Mouse (Mus musculus): ENCODE data around the gene Olfr373. TPM values are rescaled to one million over a fixed set of nuclear protein-coding genes. Genes with fewer than 3 reads are reported as not detected.

The Olfr373 gene
- total RNA-seq (2023): under 1 TPM; 0.26 to 0.53 TPM

DNA sequence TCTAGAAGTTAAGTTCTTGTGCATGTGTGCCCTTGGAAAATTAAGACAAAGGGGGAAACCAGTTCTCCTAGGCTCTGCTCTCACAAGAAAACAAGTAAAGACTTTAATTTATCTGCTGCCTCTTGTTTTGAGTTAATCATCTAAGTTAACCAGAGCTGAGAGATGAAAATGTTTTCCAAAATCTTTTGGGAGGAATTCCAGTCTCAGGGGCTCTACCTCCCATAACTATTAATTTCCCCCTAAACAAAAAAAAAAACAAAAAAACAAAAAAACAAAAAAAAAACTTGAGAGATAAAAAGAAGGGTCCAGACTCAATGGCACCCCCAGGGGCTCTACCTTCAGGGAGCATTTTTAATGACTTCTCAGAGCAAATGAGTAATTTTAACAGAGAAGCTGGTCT lies at the start of gene Olfr373:
Gene Olfr373 (plus strand): TSS at position 301 of the 400 bp plus-strand sequence.

DNA sequence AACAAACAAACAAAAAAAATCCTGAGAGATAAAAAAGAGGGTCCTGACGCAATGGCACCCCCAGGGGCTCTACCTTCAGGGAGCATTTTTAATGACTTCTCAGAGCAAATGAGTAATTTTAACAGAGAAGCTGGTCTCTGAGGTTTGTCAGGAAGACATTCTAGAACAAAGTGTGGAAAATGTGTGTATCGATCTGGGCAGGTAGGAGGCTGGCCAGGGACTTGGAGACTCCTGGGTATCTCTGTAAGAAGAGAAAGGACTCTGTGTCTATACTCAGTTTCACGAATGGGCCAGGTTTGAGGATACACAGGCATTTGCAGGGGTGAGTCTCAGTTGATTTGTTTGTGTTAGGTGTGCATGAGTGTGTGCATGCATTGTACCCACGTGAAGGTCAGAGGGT lies 42.1 kb upstream of the Olfr373 start, which contains the start of gene Olfr372:
Gene Olfr372 (plus strand): TSS at position 301 of the 400 bp plus-strand sequence.

DNA sequence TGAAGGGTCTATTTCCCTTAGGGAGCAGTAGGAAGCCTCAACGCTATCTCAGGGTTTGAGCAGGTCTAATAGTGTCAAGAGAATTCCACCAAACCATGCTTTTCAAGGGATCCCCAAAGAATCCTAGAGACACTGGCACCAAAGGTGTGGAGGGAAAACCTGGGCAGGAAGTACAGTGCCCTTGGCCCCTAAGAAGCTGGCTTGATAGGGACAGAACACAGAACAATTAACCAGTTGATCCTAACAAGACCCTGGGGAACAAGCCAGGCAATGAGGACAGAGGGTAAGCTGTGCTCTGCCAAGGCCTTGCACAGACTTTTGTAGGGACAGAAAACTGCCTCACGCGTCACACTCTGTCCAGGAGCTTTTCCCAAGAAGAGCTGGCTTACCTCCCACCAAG lies 23.8 kb downstream of the Olfr373 start, which contains the start of gene Olfr374:
Gene Olfr374 (plus strand): TSS at position 301 of the 400 bp plus-strand sequence.

DNA sequence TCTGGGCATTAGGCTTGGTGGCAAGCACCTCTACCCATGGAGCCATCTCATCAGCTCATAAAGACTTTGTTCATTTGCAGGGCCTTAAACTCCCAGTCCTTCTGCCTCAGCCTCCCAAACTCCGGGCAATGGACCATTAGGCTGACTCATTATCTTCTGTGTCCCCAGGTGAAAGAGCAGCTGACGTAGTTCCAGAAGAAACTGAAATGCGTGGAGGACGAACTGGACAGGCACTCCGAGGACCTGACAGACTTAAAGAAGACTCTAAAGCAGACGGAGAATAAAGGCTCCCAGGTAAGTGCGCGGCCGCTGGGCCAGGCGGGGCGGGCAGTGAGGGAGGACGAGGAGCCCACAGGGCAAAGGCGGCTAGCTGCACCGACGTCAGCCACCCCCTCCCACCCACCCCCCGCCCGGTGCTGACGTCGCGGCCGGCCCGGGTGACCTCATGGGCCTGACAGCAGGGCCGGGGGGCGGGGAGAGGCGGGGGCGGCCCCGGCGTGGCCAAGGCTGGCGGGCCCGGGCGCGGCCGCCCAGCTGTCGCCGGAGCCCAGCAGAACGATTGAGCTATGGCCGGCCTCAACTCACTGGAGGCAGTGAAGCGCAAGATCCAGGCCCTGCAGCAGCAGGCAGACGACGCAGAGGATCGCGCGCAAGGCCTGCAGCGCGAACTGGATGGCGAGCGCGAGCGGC lies 51.9 kb downstream of the Olfr373 start, which contains the start of gene Tpm4:
Gene Tpm4 (plus strand): TSS at position 220 of the 690 bp plus-strand sequence.

Other genes with a start within 250 kb of the Olfr373 start
- gene Zfp709, start 201.2 kb upstream of the Olfr373 start, total RNA-seq (2023): 10 to 100 TPM; 11.8 to 15.9 TPM
- gene Zfp882, start 174.6 kb upstream of the Olfr373 start, total RNA-seq (2023): 10 to 100 TPM; 10.7 to 12.8 TPM
- 10 to 100 TPM in 1 of 2 experiments, 1 to 10 TPM in 1; 9.0 to 11.0 TPM for gene Zfp617, start 174.5 kb upstream of the Olfr373 start, total RNA-seq (2023)
- 10 to 100 TPM; 13.3 to 18.5 TPM for gene Zfp961, start 132.1 kb upstream of the Olfr373 start, total RNA-seq (2023)
- 1 to 10 TPM; 1.3 to 1.9 TPM for gene Cyp4f18, start 73.6 kb upstream of the Olfr373 start, total RNA-seq (2023)
- not detected for gene Olfr372, start 42.0 kb upstream of the Olfr373 start, total RNA-seq (2023)
- under 1 TPM; 0.15 to 0.59 TPM for gene Olfr374, start 23.9 kb downstream of the Olfr373 start, total RNA-seq (2023)
- 100 to 1,000 TPM; 140 to 169 TPM for gene Tpm4, start 51.8 kb downstream of the Olfr373 start, total RNA-seq (2023)
- 100 to 1,000 TPM; 141 to 173 TPM for gene Rab8a, start 78.0 kb downstream of the Olfr373 start, total RNA-seq (2023)
- 10 to 100 TPM; 18.3 to 20.0 TPM for gene Hsh2d, start 106.5 kb downstream of the Olfr373 start, total RNA-seq (2023)
- 1 to 10 TPM in 1 of 2 experiments, not detected in 1; 1.5 TPM for gene Cib3, start 129.7 kb downstream of the Olfr373 start, total RNA-seq (2023)
- not detected for gene Gm11034, start 130.5 kb downstream of the Olfr373 start, total RNA-seq (2023)
- gene Fam32a, start 136.6 kb downstream of the Olfr373 start, total RNA-seq (2023): 10 to 100 TPM; 54.1 to 54.9 TPM
- 100 to 1,000 TPM; 117 to 124 TPM for gene Ap1m1, start 156.8 kb downstream of the Olfr373 start, total RNA-seq (2023)
- 10 to 100 TPM; 15.0 to 16.2 TPM for gene Gm10282, start 222.1 kb downstream of the Olfr373 start, total RNA-seq (2023)
- gene Klf2, start 235.9 kb downstream of the Olfr373 start, total RNA-seq (2023): 1,000 to 10,000 TPM in 1 of 2 experiments, 100 to 1,000 TPM in 1; 952 to 1,053 TPM

All from T-cell, adult 66 days (primary cell).